ENCODE assay signal across 8 mouse cellular contexts in genomic region chr19:40831416-40832201, GRCm38 (mm10). TPM values are rescaled to one million over a fixed set of nuclear protein-coding genes. Genes with fewer than 3 reads are reported as not detected.
DNase-seq lines count a peak whose midpoint lies in the region; ATAC-seq lines count a peak whose summit lies in the region.

No protein-coding gene starts in this region.

- H3K4me2 ChIP-seq in embryonic facial prominence, embryonic 13.5 days: peak overlapping the region; percentile 80
- H3K4me2 ChIP-seq in heart, embryonic 13.5 days: peak overlapping the region; percentile 89
- peak overlapping the region; percentile 66 for H3K4me2 ChIP-seq in kidney, embryonic 16.5 days (replicated peaks; ENCODE audit: low read depth, low read length)

- peak; percentile 22 to 33 for DNase-seq in CD8-positive naive resting alpha-beta T cell, adult 2 months (ENCODE audit: low read depth in 2 of 2, low spot score in 2 of 2)
- peak; percentile 67 for DNase-seq in adrenal gland, postnatal 10 days
- DNase-seq in lung, postnatal 25 days (ENCODE audit: low spot score): peak; percentile 26
- peak; percentile 58 for DNase-seq in ovary, postnatal 36 days (ENCODE audit: low spot score)
- DNase-seq in thymus, postnatal 4 days: peak; percentile 64

- peak overlapping the region; percentile 86 for H3K4me3 ChIP-seq in embryonic facial prominence, embryonic 13.5 days
- peak overlapping the region; percentile 88 for H3K4me3 ChIP-seq in heart, embryonic 13.5 days
- H3K4me3 ChIP-seq in kidney, embryonic 16.5 days (ENCODE audit: low read length): peak overlapping the region; percentile 90

- H3K27me3 ChIP-seq in embryonic facial prominence, embryonic 13.5 days: no peaks in the 10 kb centered on the region
- H3K27me3 ChIP-seq in heart, embryonic 13.5 days (replicated peaks): peaks cover 16% of the 10 kb centered on the region
- H3K27me3 ChIP-seq in kidney, embryonic 16.5 days (ENCODE audit: insufficient read depth, low read length): no peaks in the 10 kb centered on the region

- H3K9ac ChIP-seq in embryonic facial prominence, embryonic 13.5 days: peak overlapping the region; percentile 97
- H3K9ac ChIP-seq in heart, embryonic 13.5 days: peak overlapping the region; percentile 95
- peak overlapping the region; percentile 96 for H3K9ac ChIP-seq in kidney, embryonic 16.5 days (replicated peaks; ENCODE audit: low read length)

- peak overlapping the region; percentile 93 for H3K27ac ChIP-seq in embryonic facial prominence, embryonic 13.5 days
- peak overlapping the region; percentile 87 for H3K27ac ChIP-seq in heart, embryonic 13.5 days (replicated peaks)
- H3K27ac ChIP-seq in kidney, embryonic 16.5 days (ENCODE audit: low read length): peak overlapping the region; percentile 87

- H3K4me1 ChIP-seq in embryonic facial prominence, embryonic 13.5 days: peaks cover 34% of the 10 kb centered on the region
- peaks cover 25% of the 10 kb centered on the region for H3K4me1 ChIP-seq in heart, embryonic 13.5 days
- H3K4me1 ChIP-seq in kidney, embryonic 16.5 days (ENCODE audit: insufficient read depth, low read length): peaks cover 16% of the 10 kb centered on the region

- no peaks in the 10 kb centered on the region for H3K9me3 ChIP-seq in embryonic facial prominence, embryonic 13.5 days
- H3K9me3 ChIP-seq in heart, embryonic 13.5 days: no peaks in the 10 kb centered on the region
- H3K9me3 ChIP-seq in kidney, embryonic 16.5 days (ENCODE audit: low read length): no peaks in the 10 kb centered on the region

- H3K36me3 ChIP-seq in embryonic facial prominence, embryonic 13.5 days: peaks cover 2% of the 10 kb centered on the region; the same call in 1 of the 2 replicates
- H3K36me3 ChIP-seq in heart, embryonic 13.5 days: peaks cover 2% of the 10 kb centered on the region
- H3K36me3 ChIP-seq in kidney, embryonic 16.5 days (ENCODE audit: insufficient read depth, low read length): peaks cover 2% of the 10 kb centered on the region; the same call in 1 of the 2 replicates

- under 1% methylated on average over 64 of the region's 76 CpGs for WGBS in embryonic facial prominence, embryonic 13.5 days
- WGBS in heart, embryonic 13.5 days: under 1% methylated on average over 74 of the region's 76 CpGs
- under 1% methylated on average over 55 of the region's 76 CpGs for WGBS in kidney, embryonic 16.5 days

- ATAC-seq in embryonic facial prominence, embryonic 13.5 days (ENCODE audit: insufficient number of reproducible peaks, insufficient read depth, low FRiP score, low TSS enrichment, low read depth): peak; percentile 77
- ATAC-seq in heart, embryonic 13.5 days (ENCODE audit: extremely low read depth, insufficient number of reproducible peaks, low FRiP score, low TSS enrichment): peak; percentile 49
- peak; percentile 70 for ATAC-seq in kidney, embryonic 16.5 days (ENCODE audit: low FRiP score, low TSS enrichment)

RNA-seq across cellular contexts. Expression of gene Ccnj, which starts 0.5 kb away (rescaled TPM):
- total RNA-seq in adrenal gland, postnatal 10 days (2021): 1 to 10 TPM; 6.4 to 8.2 TPM
- polyA plus RNA-seq in embryonic facial prominence, embryonic 13.5 days (2015; fragmentation: Nextera tagmentation; extraction: Ambion mirVana): 14.4 and 18.4 TPM in 2 replicates
- polyA plus RNA-seq in heart, embryonic 13.5 days (2015; fragmentation: Nextera tagmentation; extraction: Ambion mirVana): 7.9 and 10.0 TPM in 2 replicates
- polyA plus RNA-seq in kidney, embryonic 16.5 days (2015; fragmentation: Nextera tagmentation; extraction: Ambion mirVana): 14.3 and 14.4 TPM in 2 replicates

Comparison
In these comparisons a context has a peak if more than half of its experiments do, and no peak if none do; other contexts are left out.
1. Peak in every context shown above with its lines: DNase-seq, ATAC-seq, H3K4me3 ChIP-seq and H3K27ac ChIP-seq.